Mouse (Mus musculus) forebrain, embryonic 11.5 days (tissue): ENCODE results near the gene Nt5dc3. TPM values are rescaled to one million over a fixed set of nuclear protein-coding genes. Genes with fewer than 3 reads are reported as not detected.

Experiments
- ATAC-seq: fragments of 200-750 bp; cut with Nextera tagmentation; replicated peaks from 2 replicates; pipeline ENCODE4 v1.8.0; 2017; ENCODE audit warnings: moderate TSS enrichment; ENCODE audit not compliant: low FRiP score
- DNase-seq: peaks from one replicate; pipeline ENCODE4 v3.0.0-alpha.2; 2017; ENCODE audit warnings: low spot score
- H3K27ac ChIP-seq: fragments of 300-500 bp; sonication (generic); 2 replicates; pipeline ENCODE4 v1.5.1; 2014; ENCODE audit warnings: low read depth, low read length
- H3K27me3 ChIP-seq: fragments of 300-500 bp; sonication (generic); 2 replicates; pipeline ENCODE4 v1.6.1; 2014; ENCODE audit warnings: mild to moderate bottlenecking, low read length, mixed read lengths; ENCODE audit not compliant: control insufficient read depth, insufficient read depth
- H3K36me3 ChIP-seq: fragments of 300-500 bp; sonication (generic); 2 replicates; pipeline ENCODE4 v1.6.1; 2014; ENCODE audit warnings: mild to moderate bottlenecking, low read length, moderate library complexity, mixed read lengths; ENCODE audit not compliant: control insufficient read depth, insufficient read depth
- H3K4me1 ChIP-seq: fragments of 300-500 bp; sonication (generic); replicated peaks from 2 replicates; pipeline ENCODE4 v1.6.1; 2014; ENCODE audit warnings: low read length, mixed read lengths; ENCODE audit not compliant: control insufficient read depth, insufficient read depth
- H3K4me2 ChIP-seq: fragments of 300-500 bp; sonication (generic); 2 replicates; pipeline ENCODE4 v1.6.1; 2014; ENCODE audit warnings: low read depth, mild to moderate bottlenecking, low read length, moderate library complexity, mixed read lengths; ENCODE audit not compliant: severe bottlenecking
- H3K4me3 ChIP-seq: fragments of 300-500 bp; sonication (generic); 2 replicates; pipeline ENCODE4 v1.5.1; 2014; ENCODE audit warnings: low read depth, low read length
- H3K9ac ChIP-seq: fragments of 300-500 bp; sonication (generic); 2 replicates; pipeline ENCODE4 v1.6.1; 2014; ENCODE audit warnings: low read length
- H3K9me3 ChIP-seq: fragments of 300-500 bp; sonication (generic); 2 replicates; pipeline ENCODE4 v1.6.1; 2016; ENCODE audit warnings: low read length, mixed read lengths; ENCODE audit not compliant: control insufficient read depth
- WGBS: fragments of 180-500 bp; shearing (Covaris S2); extraction: QIAGEN DNeasy Blood & Tissue Kit; methylation state at CpG from one replicate; pipeline ENCODE4 v1.1.7; 2014; 5-methylcytosine and 5-hydroxymethylcytosine counted together
- polyA plus RNA-seq: library from polyadenylated mRNA; unstranded; fragments of >200 nt; fragmentation: Nextera tagmentation; extraction: Ambion mirVana; gene quantifications from 2 replicates; pipeline ENCODE4 v1.2.1, GENCODE M21; 2014

Gene Nt5dc3
- polyA plus RNA-seq, 1 experiment from 2014 or later, result 1.5 TPM

- Histone ChIP-seq H3K4me2 (no peak overlapping the region), H3K9ac (no peak overlapping the region), H3K4me1 (peaks cover 3% of the 10 kb centered on the region; the same call in 1 of the 2 replicates), H3K27me3 (no peaks in the 10 kb centered on the region), H3K27ac (no peak overlapping the region), H3K36me3 (no peaks in the 10 kb centered on the region), H3K9me3 (no peaks in the 10 kb centered on the region), H3K4me3 (no peak overlapping the region)
- 86% methylated on average over 2 of the region's 2 CpGs for WGBS
- ATAC-seq, result no peak
- DNase-seq, result no peak
These were observed 50.7 kb downstream of the Nt5dc3 start for GRCm38 (mm10) chr10:86829515-86829914.

- Histone ChIP-seq H3K27ac (no peak overlapping the region), H3K9ac (no peak overlapping the region), H3K27me3 (no peaks in the 10 kb centered on the region), H3K36me3 (no peaks in the 10 kb centered on the region), H3K4me1 (no peaks in the 10 kb centered on the region), H3K4me2 (no peak overlapping the region), H3K4me3 (no peak overlapping the region), H3K9me3 (no peaks in the 10 kb centered on the region)
- 82% methylated on average over 4 of the region's 4 CpGs for WGBS
- no peak for DNase-seq
- ATAC-seq, result no peak
These were observed 58.0 kb downstream of the Nt5dc3 start for GRCm38 (mm10) chr10:86836784-86837183.

- DNase-seq (no peak), ATAC-seq (no peak)
- H3K27me3 ChIP-seq, result no peaks in the 10 kb centered on the region
- no peaks in the 10 kb centered on the region for H3K9me3 ChIP-seq
- no peak overlapping the region for H3K4me2 ChIP-seq
- H3K4me1 ChIP-seq, result no peaks in the 10 kb centered on the region
- H3K27ac ChIP-seq, result no peak overlapping the region
- H3K9ac ChIP-seq, result no peak overlapping the region
- no peak overlapping the region for H3K4me3 ChIP-seq
- no peaks in the 10 kb centered on the region for H3K36me3 ChIP-seq
- 92% methylated on average over 6 of the region's 6 CpGs for WGBS
These were observed 60.0 kb downstream of the Nt5dc3 start for GRCm38 (mm10) chr10:86838827-86839226.

DNA sequence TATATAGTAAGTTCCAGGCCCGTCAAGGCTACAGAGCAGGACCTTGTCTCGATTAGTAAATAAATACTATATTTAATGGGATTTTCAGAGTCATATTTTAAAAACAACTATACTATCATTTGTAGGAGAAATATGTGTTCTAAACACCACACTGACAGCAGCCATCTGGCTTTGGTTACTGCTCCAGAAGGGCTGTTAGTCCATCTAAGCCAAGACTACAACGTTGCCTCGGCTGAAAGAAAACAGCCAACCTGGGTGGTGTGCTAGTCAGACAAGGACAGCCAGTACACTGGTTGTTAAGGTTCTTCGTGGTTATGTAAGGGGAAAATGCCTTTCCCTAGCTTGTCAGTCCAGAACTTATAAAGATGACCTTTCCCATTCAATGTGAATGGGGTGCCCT is 63.9 kb downstream of the Nt5dc3 start:
- Histone ChIP-seq H3K27me3 (no peaks in the 10 kb centered on the region), H3K4me3 (no peak overlapping the region), H3K4me1 (no peaks in the 10 kb centered on the region), H3K36me3 (no peaks in the 10 kb centered on the region), H3K9me3 (no peaks in the 10 kb centered on the region), H3K4me2 (no peak overlapping the region), H3K9ac (no peak overlapping the region), H3K27ac (no peak overlapping the region)
- no peak for DNase-seq
- WGBS, result 86% methylated on average over 5 of the region's 5 CpGs
- no peak for ATAC-seq

DNA sequence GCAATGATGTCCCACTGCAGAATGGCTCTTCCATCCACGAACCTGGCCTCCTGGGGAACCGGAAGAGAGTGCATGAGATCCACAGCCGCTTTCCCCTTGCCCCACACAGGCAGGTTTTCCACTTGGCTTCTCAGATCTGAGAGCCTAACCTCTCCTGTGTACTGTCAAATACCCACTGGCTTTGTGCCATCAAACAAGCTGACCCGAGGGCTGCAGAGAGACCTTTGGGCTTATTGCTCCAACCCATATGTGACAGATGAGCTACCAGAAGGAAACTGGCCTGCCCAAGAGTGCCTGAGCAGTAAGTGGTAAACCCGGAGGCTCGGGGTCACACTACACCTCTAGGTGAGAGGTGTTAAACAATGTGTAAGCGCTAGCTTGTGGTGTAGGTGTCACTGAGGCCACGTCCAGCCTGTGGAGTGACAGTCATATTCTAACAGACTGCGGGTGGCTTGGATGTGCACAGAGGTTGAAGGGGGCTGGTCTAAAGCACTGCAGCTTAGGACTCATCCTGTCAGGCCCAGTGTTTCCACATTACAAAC is 68.2 kb downstream of the Nt5dc3 start:
- Histone ChIP-seq H3K4me2 (no peak overlapping the region), H3K27me3 (no peaks in the 10 kb centered on the region), H3K27ac (no peak overlapping the region), H3K4me1 (no peaks in the 10 kb centered on the region), H3K4me3 (no peak overlapping the region), H3K36me3 (no peaks in the 10 kb centered on the region), H3K9me3 (no peaks in the 10 kb centered on the region), H3K9ac (no peak overlapping the region)
- 87% methylated on average over 9 of the region's 9 CpGs for WGBS
- DNase-seq (no peak), ATAC-seq (no peak)

- Histone ChIP-seq H3K27ac (no peak overlapping the region), H3K4me2 (no peak overlapping the region), H3K9ac (no peak overlapping the region), H3K4me1 (no peaks in the 10 kb centered on the region), H3K36me3 (no peaks in the 10 kb centered on the region), H3K9me3 (no peaks in the 10 kb centered on the region), H3K27me3 (no peaks in the 10 kb centered on the region), H3K4me3 (no peak overlapping the region)
- 90% methylated on average over 4 of the region's 4 CpGs for WGBS
- DNase-seq (no peak), ATAC-seq (no peak)
These were observed 70.3 kb downstream of the Nt5dc3 start for GRCm38 (mm10) chr10:86849087-86849486.

GRCm38 (mm10) chr10:86849508-86849907 is 70.7 kb downstream of the Nt5dc3 start:
- Histone ChIP-seq H3K4me1 (no peaks in the 10 kb centered on the region), H3K27me3 (no peaks in the 10 kb centered on the region), H3K36me3 (no peaks in the 10 kb centered on the region), H3K9ac (no peak overlapping the region), H3K4me3 (no peak overlapping the region), H3K27ac (no peak overlapping the region), H3K4me2 (no peak overlapping the region), H3K9me3 (no peaks in the 10 kb centered on the region)
- DNase-seq (no peak), ATAC-seq (no peak)
- 83% methylated on average over 4 of the region's 4 CpGs for WGBS

DNA sequence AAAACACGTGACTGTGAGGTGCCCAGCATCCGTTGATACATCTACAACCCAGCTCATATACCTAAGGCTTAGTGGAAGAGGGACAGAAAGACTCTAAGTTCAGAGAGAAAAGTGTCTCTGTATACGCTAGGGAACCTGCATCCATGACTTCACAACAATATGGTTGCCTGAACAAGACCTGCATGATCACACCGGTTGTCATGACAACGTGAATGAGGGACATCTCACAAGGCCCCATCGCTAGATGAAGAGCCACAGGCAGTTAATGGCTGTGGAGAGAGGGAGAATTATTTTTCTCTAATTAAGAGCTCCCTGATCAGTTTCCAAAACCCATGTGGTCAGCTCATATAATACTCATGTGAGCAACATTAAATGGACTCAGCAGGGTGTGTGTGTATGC is 73.4 kb downstream of the Nt5dc3 start:
- Histone ChIP-seq H3K9ac (no peak overlapping the region), H3K9me3 (no peaks in the 10 kb centered on the region), H3K27me3 (no peaks in the 10 kb centered on the region), H3K36me3 (no peaks in the 10 kb centered on the region), H3K4me1 (no peaks in the 10 kb centered on the region), H3K4me3 (no peak overlapping the region), H3K4me2 (no peak overlapping the region), H3K27ac (no peak overlapping the region)
- no peak for ATAC-seq
- 79% methylated on average over 6 of the region's 6 CpGs for WGBS
- DNase-seq, result no peak

GRCm38 (mm10) chr10:86853433-86853832 is 74.6 kb downstream of the Nt5dc3 start:
- Histone ChIP-seq H3K4me3 (no peak overlapping the region), H3K4me2 (no peak overlapping the region), H3K27ac (no peak overlapping the region), H3K36me3 (no peaks in the 10 kb centered on the region), H3K9ac (no peak overlapping the region), H3K27me3 (no peaks in the 10 kb centered on the region), H3K9me3 (no peaks in the 10 kb centered on the region), H3K4me1 (no peaks in the 10 kb centered on the region)
- 81% methylated on average over 3 of the region's 3 CpGs for WGBS
- ATAC-seq, result no peak
- DNase-seq, result no peak
